Mouse (Mus musculus): ENCODE measurements around the gene Acp2.

Gene Acp2

DNA sequence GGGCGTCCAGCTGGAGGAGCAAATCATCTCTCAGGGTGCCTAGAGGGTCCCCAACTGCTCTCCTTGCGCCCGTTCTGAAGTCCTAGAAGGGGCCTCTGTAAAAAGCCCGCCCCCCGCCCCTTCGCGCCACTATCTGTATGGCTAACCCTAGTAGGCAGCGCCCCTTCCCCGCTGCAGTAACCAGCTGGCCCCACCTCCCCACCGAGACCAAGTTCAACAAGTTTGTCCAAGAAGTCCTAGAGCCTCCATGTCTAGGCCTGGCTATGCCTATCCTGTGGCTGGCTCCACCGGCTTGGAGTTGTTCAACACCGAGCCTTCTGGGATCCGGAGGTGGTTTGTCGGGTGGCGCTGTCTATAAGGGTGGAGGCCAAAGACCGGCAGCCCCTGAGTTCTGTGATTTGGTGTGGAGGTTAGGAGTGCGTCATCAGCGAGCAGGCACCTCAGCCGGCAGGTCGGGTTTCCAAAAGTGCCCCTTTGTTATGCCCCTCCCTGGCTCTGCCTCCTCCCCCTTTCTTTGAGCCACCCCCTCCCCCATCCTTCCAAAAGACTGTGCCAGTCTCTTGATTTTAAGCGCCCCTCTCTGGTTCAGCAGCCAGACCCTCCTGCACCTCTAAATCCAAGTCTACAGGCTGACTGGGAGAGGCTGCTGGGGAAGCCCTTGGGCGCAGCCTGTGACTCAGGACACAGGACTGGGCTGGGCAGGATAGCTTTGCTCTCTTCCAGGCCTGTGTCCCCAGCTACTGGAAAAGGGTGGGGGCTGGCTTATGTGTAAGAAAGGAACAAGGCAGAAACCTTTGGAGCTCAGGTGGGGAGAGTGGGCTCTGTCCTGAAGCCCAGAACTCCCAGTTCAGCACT lies 54.7 kb downstream of the Acp2 start:
- Histone ChIP-seq H3K27me3 (ENCODE audit: control insufficient read depth, insufficient read depth, low read length, poor library complexity, severe bottlenecking) (no peaks in the 10 kb centered on the region; the same call in 1 of the 2 replicates), H3K36me3 (ENCODE audit: control insufficient read depth, insufficient read depth, low read length, poor library complexity, severe bottlenecking) (no peaks in the 10 kb centered on the region)
- DNase-seq (ENCODE audit: low read depth, low spot score), result no peak

DNA sequence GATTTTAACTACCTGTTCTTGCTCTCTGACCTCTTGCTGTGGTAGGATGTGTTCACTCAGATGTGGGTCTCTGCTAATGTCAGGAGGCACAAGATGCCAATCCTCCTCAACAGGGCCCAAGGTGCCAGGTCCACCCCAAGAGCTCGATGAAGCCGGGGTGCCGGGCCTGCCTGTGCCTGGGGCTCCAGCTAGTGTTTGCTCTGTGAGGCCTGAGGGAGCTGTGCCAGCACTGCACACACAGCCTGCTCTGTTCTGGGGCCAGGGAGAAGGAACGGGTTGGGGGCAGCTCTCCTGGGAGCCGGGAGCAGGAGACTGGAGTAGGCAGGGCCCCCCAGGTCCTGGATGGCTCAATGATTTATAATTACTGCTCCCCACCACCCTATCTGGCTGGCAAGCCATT lies 55.4 kb downstream of the Acp2 start:
- no peak for DNase-seq (ENCODE audit: low read depth, low spot score)
- H3K27me3 ChIP-seq (ENCODE audit: control insufficient read depth, insufficient read depth, low read length, poor library complexity, severe bottlenecking), result no peaks in the 10 kb centered on the region; the same call in 1 of the 2 replicates
- H3K36me3 ChIP-seq (ENCODE audit: control insufficient read depth, insufficient read depth, low read length, poor library complexity, severe bottlenecking), result no peaks in the 10 kb centered on the region

DNA sequence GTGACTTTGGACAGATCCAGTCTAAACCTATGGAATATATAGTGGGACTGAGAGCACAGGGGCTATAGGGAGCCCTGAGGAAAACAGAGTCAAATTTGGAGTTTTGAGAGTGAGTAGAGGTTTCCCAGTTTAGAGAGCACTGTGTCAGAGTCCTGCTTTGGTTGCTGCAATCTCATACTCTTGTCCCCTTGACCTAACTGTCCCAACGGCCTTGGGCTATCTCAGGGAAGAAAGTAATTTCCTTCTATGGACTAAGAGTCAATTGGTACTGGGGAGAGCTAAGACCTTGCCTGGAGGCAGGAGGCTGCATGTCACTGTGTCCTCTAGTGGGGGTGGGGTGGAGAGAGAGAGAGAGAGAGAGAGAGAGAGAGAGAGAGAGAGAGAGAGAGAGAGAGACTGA lies 56.1 kb downstream of the Acp2 start:
- DNase-seq (ENCODE audit: low read depth, low spot score), result no peak
- Histone ChIP-seq H3K27me3 (ENCODE audit: control insufficient read depth, insufficient read depth, low read length, poor library complexity, severe bottlenecking) (no peaks in the 10 kb centered on the region; the same call in 1 of the 2 replicates), H3K36me3 (ENCODE audit: control insufficient read depth, insufficient read depth, low read length, poor library complexity, severe bottlenecking) (no peaks in the 10 kb centered on the region)

DNA sequence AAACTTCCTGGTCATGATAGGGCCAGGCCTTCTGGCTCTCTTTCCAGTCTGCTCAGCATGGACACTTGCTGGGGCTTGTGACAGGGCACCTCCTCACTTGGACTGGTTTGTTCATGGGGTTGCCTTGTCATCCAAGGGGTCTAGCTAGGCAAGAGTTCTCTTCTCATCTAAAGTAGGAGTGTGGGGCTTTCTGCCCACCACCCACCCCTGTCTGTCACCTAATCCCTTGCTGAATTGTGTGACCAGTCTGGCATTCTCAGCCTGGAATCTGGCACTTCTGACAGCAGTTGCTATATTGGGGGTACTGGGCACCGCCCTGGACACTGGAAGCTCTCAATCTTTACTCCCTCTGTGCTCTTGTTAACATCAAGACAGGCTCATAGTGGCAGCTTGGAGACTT lies 56.8 kb downstream of the Acp2 start:
- DNase-seq (ENCODE audit: low read depth, low spot score), result no peak
- Histone ChIP-seq H3K36me3 (ENCODE audit: control insufficient read depth, insufficient read depth, low read length, poor library complexity, severe bottlenecking) (no peaks in the 10 kb centered on the region), H3K27me3 (ENCODE audit: control insufficient read depth, insufficient read depth, low read length, poor library complexity, severe bottlenecking) (no peaks in the 10 kb centered on the region; the same call in 1 of the 2 replicates)

All from splenic B cell, adult 2 months (primary cell).